Mouse (Mus musculus) A20 (cell line): ENCODE data around the gene Mboat2.

Experiments
- DNase-seq: peaks from one replicate; pipeline ENCODE4 v3.0.0-alpha.2; 2011; ENCODE audit warnings: low read depth, low spot score

The Mboat2 gene

GRCm38 (mm10) chr12:24830766-24831152 lies at the start of gene Mboat2:
Mboat2 (plus strand) TSS chr12:24830879.
- DNase-seq: no peak

GRCm38 (mm10) chr12:24783735-24784134 lies 46.9 kb upstream of the Mboat2 start:
- DNase-seq: peak; percentile 49

GRCm38 (mm10) chr12:24785882-24786281 lies 44.8 kb upstream of the Mboat2 start:
- no peak for DNase-seq

GRCm38 (mm10) chr12:24786316-24786715 lies 44.4 kb upstream of the Mboat2 start:
- no peak for DNase-seq

GRCm38 (mm10) chr12:24789659-24790058 lies 41.0 kb upstream of the Mboat2 start:
- DNase-seq: no peak

GRCm38 (mm10) chr12:24811230-24811629 lies 19.4 kb upstream of the Mboat2 start:
- DNase-seq: no peak

GRCm38 (mm10) chr12:24811906-24812305 lies 18.8 kb upstream of the Mboat2 start:
- no peak for DNase-seq

- no peak for DNase-seq
Observed at GRCm38 (mm10) chr12:24822831-24823230, 7.8 kb upstream of the Mboat2 start.

GRCm38 (mm10) chr12:24823636-24824354 lies 6.9 kb upstream of the Mboat2 start:
- no peak for DNase-seq

- no peak for DNase-seq
Observed at GRCm38 (mm10) chr12:24830086-24830485, 593 bp upstream of the Mboat2 start.

GRCm38 (mm10) chr12:24831153-24831963 lies 679 bp downstream of the Mboat2 start:
- peak; percentile 45 for DNase-seq

- DNase-seq: no peak
Observed at GRCm38 (mm10) chr12:24831964-24832427, 1.3 kb downstream of the Mboat2 start.

- DNase-seq: no peak
Observed at GRCm38 (mm10) chr12:24832438-24832837, 1.8 kb downstream of the Mboat2 start.

- no peak for DNase-seq
Observed at GRCm38 (mm10) chr12:24837947-24838346, 7.3 kb downstream of the Mboat2 start.

GRCm38 (mm10) chr12:24841115-24841879 lies 10.6 kb downstream of the Mboat2 start:
- DNase-seq: no peak

- DNase-seq: no peak
Observed at GRCm38 (mm10) chr12:24842299-24842910, 11.7 kb downstream of the Mboat2 start.

GRCm38 (mm10) chr12:24843395-24844072 lies 12.9 kb downstream of the Mboat2 start:
- peak; percentile 50 for DNase-seq

GRCm38 (mm10) chr12:24845344-24845743 lies 14.7 kb downstream of the Mboat2 start:
- DNase-seq: peak; percentile 7

- no peak for DNase-seq
Observed at GRCm38 (mm10) chr12:24848107-24848506, 17.4 kb downstream of the Mboat2 start.

GRCm38 (mm10) chr12:24857354-24857753 lies 26.7 kb downstream of the Mboat2 start:
- DNase-seq: no peak

GRCm38 (mm10) chr12:24859357-24859756 lies 28.7 kb downstream of the Mboat2 start:
- DNase-seq: no peak
